Mouse (Mus musculus): Measurements from ENCODE around the gene Fos. TPM values are rescaled to one million over a fixed set of nuclear protein-coding genes. Genes with fewer than 3 reads are reported as not detected.

The Fos gene
- polyA plus RNA-seq, 2 experiments = 13.6 to 19.3 TPM

GRCm38 (mm10) chr12:85496336-85496735 lies 22.6 kb downstream of the Fos start:
- H3K9me3 ChIP-seq (ENCODE audit: control insufficient read depth, low read length) = 0 out of 2 replicates have a peak, but pooled peaks cover 2% of the 10 kb centered on the region
- no peak for TF ChIP-seq POLR2A (IDR thresholded peaks at IDR 0.05; ENCODE audit: borderline replicate concordance, extremely low read depth, insufficient read depth, insufficient read length)
- no peaks in the 10 kb centered on the region for H3K27me3 ChIP-seq (ENCODE audit: control insufficient read depth, insufficient read depth, low read length)
- H3K27ac ChIP-seq (replicated peaks; ENCODE audit: low read depth, low read length) = no peak overlapping the region
- no peak for ATAC-seq (ENCODE audit: low FRiP score, low read depth)
- no peak for DNase-seq (ENCODE audit: low spot score)
- H3K4me1 ChIP-seq (ENCODE audit: control insufficient read depth, insufficient read depth, low read length) = 0 out of 2 replicates have a peak, but pooled peaks cover 4% of the 10 kb centered on the region
- no peaks in the 10 kb centered on the region for H3K36me3 ChIP-seq (ENCODE audit: control insufficient read depth, insufficient read depth, low read length)
- no peak overlapping the region for H3K4me3 ChIP-seq (replicated peaks; ENCODE audit: low read length)
- WGBS = 78% methylated on average over 7 of the region's 7 CpGs
- no peak overlapping the region for H3K4me2 ChIP-seq (replicated peaks; ENCODE audit: low read depth, low read length, severe bottlenecking)
- H3K9ac ChIP-seq (ENCODE audit: low read depth, low read length, severe bottlenecking) = no peak overlapping the region

- Histone ChIP-seq H3K27ac (replicated peaks; ENCODE audit: low read depth, low read length) (no peak overlapping the region), H3K4me1 (ENCODE audit: control insufficient read depth, insufficient read depth, low read length) (0 out of 2 replicates have a peak, but pooled peaks cover 2% of the 10 kb centered on the region), H3K9ac (ENCODE audit: low read depth, low read length, severe bottlenecking) (no peak overlapping the region), H3K9me3 (ENCODE audit: control insufficient read depth, low read length) (peaks cover 5% of the 10 kb centered on the region; the same call in 1 of the 2 replicates), H3K27me3 (ENCODE audit: control insufficient read depth, insufficient read depth, low read length) (no peaks in the 10 kb centered on the region), H3K4me3 (replicated peaks; ENCODE audit: low read length) (no peak overlapping the region), H3K36me3 (ENCODE audit: control insufficient read depth, insufficient read depth, low read length) (no peaks in the 10 kb centered on the region), H3K4me2 (replicated peaks; ENCODE audit: low read depth, low read length, severe bottlenecking) (no peak overlapping the region)
- WGBS = 18% methylated on average over 7 of the region's 7 CpGs
- ATAC-seq (ENCODE audit: low FRiP score, low read depth) = no peak
- DNase-seq (ENCODE audit: low spot score) = peak; percentile 82
- no peak for TF ChIP-seq POLR2A (IDR thresholded peaks at IDR 0.05; ENCODE audit: borderline replicate concordance, extremely low read depth, insufficient read depth, insufficient read length)
These were observed 23.1 kb downstream of the Fos start for GRCm38 (mm10) chr12:85496755-85497154.

- Histone ChIP-seq H3K27me3 (ENCODE audit: control insufficient read depth, insufficient read depth, low read length) (no peaks in the 10 kb centered on the region), H3K4me1 (ENCODE audit: control insufficient read depth, insufficient read depth, low read length) (no peaks in the 10 kb centered on the region), H3K4me3 (replicated peaks; ENCODE audit: low read length) (no peak overlapping the region), H3K9ac (ENCODE audit: low read depth, low read length, severe bottlenecking) (no peak overlapping the region), H3K9me3 (ENCODE audit: control insufficient read depth, low read length) (peaks cover 8% of the 10 kb centered on the region; the same call in 1 of the 2 replicates), H3K27ac (replicated peaks; ENCODE audit: low read depth, low read length) (no peak overlapping the region), H3K4me2 (replicated peaks; ENCODE audit: low read depth, low read length, severe bottlenecking) (no peak overlapping the region), H3K36me3 (ENCODE audit: control insufficient read depth, insufficient read depth, low read length) (no peaks in the 10 kb centered on the region)
- no peak for TF ChIP-seq POLR2A (IDR thresholded peaks at IDR 0.05; ENCODE audit: borderline replicate concordance, extremely low read depth, insufficient read depth, insufficient read length)
- 60% methylated on average over 11 of the region's 11 CpGs for WGBS
- ATAC-seq (ENCODE audit: low FRiP score, low read depth) (peak; percentile 45), DNase-seq (ENCODE audit: low spot score) (no peak)
These were observed 23.8 kb downstream of the Fos start for GRCm38 (mm10) chr12:85497310-85498135.

GRCm38 (mm10) chr12:85499001-85499400 lies 25.3 kb downstream of the Fos start:
- H3K4me2 ChIP-seq (replicated peaks; ENCODE audit: low read depth, low read length, severe bottlenecking) = no peak overlapping the region
- H3K4me3 ChIP-seq (replicated peaks; ENCODE audit: low read length) = no peak overlapping the region
- no peaks in the 10 kb centered on the region for H3K4me1 ChIP-seq (ENCODE audit: control insufficient read depth, insufficient read depth, low read length)
- no peaks in the 10 kb centered on the region for H3K36me3 ChIP-seq (ENCODE audit: control insufficient read depth, insufficient read depth, low read length)
- WGBS = 73% methylated on average over 8 of the region's 8 CpGs
- DNase-seq (ENCODE audit: low spot score) (no peak), ATAC-seq (ENCODE audit: low FRiP score, low read depth) (no peak)
- no peak for TF ChIP-seq POLR2A (IDR thresholded peaks at IDR 0.05; ENCODE audit: borderline replicate concordance, extremely low read depth, insufficient read depth, insufficient read length)
- H3K9ac ChIP-seq (ENCODE audit: low read depth, low read length, severe bottlenecking) = no peak overlapping the region
- H3K27me3 ChIP-seq (ENCODE audit: control insufficient read depth, insufficient read depth, low read length) = no peaks in the 10 kb centered on the region
- H3K27ac ChIP-seq (replicated peaks; ENCODE audit: low read depth, low read length) = no peak overlapping the region
- peaks cover 8% of the 10 kb centered on the region; the same call in 1 of the 2 replicates for H3K9me3 ChIP-seq (ENCODE audit: control insufficient read depth, low read length)

GRCm38 (mm10) chr12:85502682-85503081 lies 29.0 kb downstream of the Fos start:
- ATAC-seq (ENCODE audit: low FRiP score, low read depth) = no peak
- Histone ChIP-seq H3K36me3 (ENCODE audit: control insufficient read depth, insufficient read depth, low read length) (no peaks in the 10 kb centered on the region), H3K9me3 (ENCODE audit: control insufficient read depth, low read length) (peaks cover 8% of the 10 kb centered on the region; the same call in 1 of the 2 replicates), H3K9ac (ENCODE audit: low read depth, low read length, severe bottlenecking) (no peak overlapping the region), H3K4me1 (ENCODE audit: control insufficient read depth, insufficient read depth, low read length) (no peaks in the 10 kb centered on the region), H3K4me2 (replicated peaks; ENCODE audit: low read depth, low read length, severe bottlenecking) (no peak overlapping the region), H3K27me3 (ENCODE audit: control insufficient read depth, insufficient read depth, low read length) (no peaks in the 10 kb centered on the region), H3K27ac (replicated peaks; ENCODE audit: low read depth, low read length) (no peak overlapping the region), H3K4me3 (replicated peaks; ENCODE audit: low read length) (no peak overlapping the region)
- 88% methylated on average over 4 of the region's 4 CpGs for WGBS
- TF ChIP-seq POLR2A (IDR thresholded peaks at IDR 0.05; ENCODE audit: borderline replicate concordance, extremely low read depth, insufficient read depth, insufficient read length) = no peak
- DNase-seq (ENCODE audit: low spot score) = no peak

All from limb, embryonic 14.5 days (tissue).